Mouse (Mus musculus) E14TG2a.4 (cell line): ENCODE measurements around the gene Khnyn.

Experiments used
- H3K27me3 ChIP-seq: 2 replicates; pipeline ENCODE4 v1.6.1; 2014; ENCODE audit warnings: low read length, control low read depth; ENCODE audit not compliant: insufficient read depth
- H3K36me3 ChIP-seq: 2 replicates; pipeline ENCODE4 v1.6.1; 2014; ENCODE audit warnings: low read length, control low read depth; ENCODE audit not compliant: insufficient read depth
- H3K4me1 ChIP-seq: replicated peaks from 2 replicates; pipeline ENCODE4 v1.6.1; 2014; ENCODE audit warnings: low read depth, low read length, control low read depth
- H3K4me3 ChIP-seq: replicated peaks from 2 replicates; pipeline ENCODE4 v1.5.1; 2014; ENCODE audit warnings: mild to moderate bottlenecking, low read length
- H3K9me3 ChIP-seq: 2 replicates; pipeline ENCODE4 v1.6.1; 2014; ENCODE audit warnings: low read length, control low read depth
- CTCF ChIP-seq: conservative IDR thresholded peaks from 2 replicates; pipeline ENCODE4 v1.5.1; 2014; ENCODE audit warnings: low read length
- NANOG ChIP-seq: IDR thresholded peaks from 2 replicates; pipeline ENCODE4 v1.6.1; 2014; ENCODE audit warnings: borderline replicate concordance, low read length, mixed read lengths
- POU5F1 ChIP-seq: IDR thresholded peaks from 2 replicates; pipeline ENCODE4 v1.6.1; 2014; ENCODE audit warnings: low read length, borderline replicate concordance

Khnyn gene

DNA sequence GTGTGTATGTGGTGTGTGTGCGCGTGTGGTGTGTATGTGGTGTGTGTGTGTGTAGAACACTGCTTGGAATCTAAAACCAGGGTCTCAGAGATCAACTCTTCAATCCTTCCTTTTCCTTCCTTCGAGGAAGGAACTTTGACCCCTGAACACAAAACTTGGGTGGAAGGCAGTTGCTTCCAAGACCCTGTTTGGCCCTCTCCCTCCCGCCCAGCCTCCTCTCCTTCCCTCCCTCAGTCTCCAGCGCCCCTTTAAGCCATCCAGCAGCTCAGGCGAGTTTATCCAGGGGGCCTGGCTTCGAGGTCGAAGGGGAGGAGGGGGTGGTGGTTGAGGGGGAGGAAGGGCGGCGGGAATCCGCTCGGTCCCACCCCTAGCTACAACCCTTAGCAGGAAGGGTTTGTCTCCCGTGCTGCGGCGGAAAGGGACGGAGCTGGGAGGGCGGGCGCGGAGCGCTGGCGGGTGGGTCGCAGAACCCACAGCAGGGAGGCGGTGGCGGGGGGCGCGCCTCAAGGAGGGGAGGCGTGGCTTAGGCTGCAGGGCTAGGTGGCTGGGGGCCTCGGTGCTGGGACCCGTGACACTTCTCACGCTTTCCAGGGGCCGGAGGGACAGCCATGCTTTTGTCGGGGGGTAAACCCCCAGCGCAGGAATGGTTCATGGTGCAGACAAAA is 31.0 kb upstream of the Khnyn start, which contains the start of gene Nynrin:
Nynrin (plus strand) TSS at position 390 of the 665 bp plus-strand sequence.
- TF ChIP-seq POU5F1, result no peak
- no peak for TF ChIP-seq CTCF
- TF ChIP-seq NANOG, result no peak
- Histone ChIP-seq H3K4me3 (peak within 1 kb of the TSS; percentile 80), H3K9me3 (peaks cover 36% of the 10 kb centered on the region), H3K4me1 (peaks cover 69% of the 10 kb centered on the region), H3K36me3 (peaks cover 16% of the 10 kb centered on the region), H3K27me3 (no peaks in the 10 kb centered on the region)

DNA sequence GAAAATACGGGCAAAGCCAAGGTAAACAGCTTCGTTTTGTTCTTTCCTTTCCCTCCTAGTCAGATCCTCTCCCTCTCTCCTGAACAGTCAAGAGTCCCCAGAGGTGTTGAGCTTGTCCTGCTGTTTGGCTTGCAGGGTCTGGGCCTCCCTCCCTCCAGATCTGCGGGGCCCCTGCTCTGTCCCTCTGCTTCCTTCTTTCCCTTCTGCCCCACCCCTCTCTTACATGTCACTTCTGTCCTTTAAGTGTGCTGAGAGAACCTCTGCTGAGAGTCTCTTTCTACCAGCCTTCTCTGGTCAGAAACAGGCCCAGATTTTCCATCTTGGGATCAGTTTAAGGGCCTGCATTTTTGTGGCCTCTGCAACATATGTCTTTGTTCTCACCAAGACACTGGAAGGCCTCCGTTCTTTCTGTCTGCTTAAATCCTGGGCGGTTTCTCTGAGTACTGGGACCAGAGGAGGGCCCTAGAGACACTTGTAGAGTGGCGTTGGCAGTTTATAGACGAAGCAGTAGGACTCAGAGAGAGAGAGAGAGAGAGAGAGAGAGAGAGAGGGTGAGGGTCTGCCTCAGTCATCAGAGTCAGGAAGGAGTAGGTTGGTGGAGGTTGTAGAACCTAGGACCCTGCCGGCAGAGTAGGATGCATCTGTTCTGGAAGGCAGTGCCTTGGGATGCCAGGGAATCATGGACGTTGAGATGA is 30.2 kb upstream of the Khnyn start:
- peaks cover 69% of the 10 kb centered on the region for H3K4me1 ChIP-seq
- no peaks in the 10 kb centered on the region for H3K27me3 ChIP-seq
- TF ChIP-seq POU5F1, result no peak
- TF ChIP-seq NANOG, result no peak
- TF ChIP-seq CTCF, result no peak
- peaks cover 31% of the 10 kb centered on the region for H3K9me3 ChIP-seq
- peaks cover 20% of the 10 kb centered on the region for H3K36me3 ChIP-seq
- peak overlapping the region; percentile 80 for H3K4me3 ChIP-seq

DNA sequence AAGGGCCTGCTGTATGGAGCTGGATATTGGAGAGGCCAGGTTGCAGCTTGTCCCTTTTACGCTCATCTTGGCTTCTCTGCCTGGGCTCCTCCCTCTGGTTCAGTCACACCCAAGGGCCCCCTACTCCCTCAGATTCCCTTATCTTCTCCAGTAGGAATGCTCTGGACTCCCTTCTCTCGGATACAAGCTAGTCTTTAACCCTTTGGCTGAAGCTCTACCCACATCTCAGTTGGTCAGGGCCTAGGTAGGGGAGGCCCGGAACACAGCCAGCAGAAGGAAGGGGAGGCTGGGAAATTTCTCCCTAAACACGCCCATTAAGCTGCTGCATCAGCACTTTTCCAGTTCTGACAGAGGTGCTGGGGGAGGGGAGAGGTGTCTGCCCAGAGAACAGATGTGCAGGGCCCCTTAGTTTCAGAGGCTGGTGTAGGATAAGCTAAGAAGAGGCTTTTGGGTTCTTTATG is 29.6 kb upstream of the Khnyn start:
- peaks cover 69% of the 10 kb centered on the region for H3K4me1 ChIP-seq
- no peaks in the 10 kb centered on the region for H3K27me3 ChIP-seq
- peaks cover 20% of the 10 kb centered on the region for H3K36me3 ChIP-seq
- H3K9me3 ChIP-seq, result peaks cover 26% of the 10 kb centered on the region
- peak overlapping the region; percentile 80 for H3K4me3 ChIP-seq
- no peak for TF ChIP-seq NANOG
- no peak for TF ChIP-seq CTCF
- TF ChIP-seq POU5F1, result no peak

DNA sequence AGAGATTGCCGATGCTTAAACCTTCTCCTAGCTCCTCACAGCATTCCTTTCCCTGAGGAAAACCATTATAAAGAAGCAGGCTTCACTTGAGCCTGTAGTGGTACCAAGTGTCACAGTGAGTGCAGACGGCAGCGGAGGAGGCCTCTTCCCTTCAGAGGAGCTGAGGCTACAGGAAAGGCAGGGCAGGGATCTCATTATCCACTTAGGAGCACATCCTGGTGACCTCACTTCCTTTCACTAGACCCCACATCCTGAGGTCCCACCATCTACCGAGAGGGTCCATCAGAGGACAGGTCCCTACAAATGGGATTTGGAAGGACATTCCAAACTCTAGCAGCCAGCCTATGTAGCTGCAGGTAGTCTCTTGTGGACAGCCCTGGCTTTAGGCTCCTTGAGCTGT is 27.2 kb upstream of the Khnyn start:
- TF ChIP-seq CTCF (no peak), POU5F1 (no peak), NANOG (no peak)
- Histone ChIP-seq H3K27me3 (no peaks in the 10 kb centered on the region), H3K9me3 (peaks cover under 1% of the 10 kb centered on the region; the same call in 1 of the 2 replicates), H3K4me3 (no peak overlapping the region), H3K4me1 (peaks cover 69% of the 10 kb centered on the region), H3K36me3 (peaks cover 20% of the 10 kb centered on the region)

DNA sequence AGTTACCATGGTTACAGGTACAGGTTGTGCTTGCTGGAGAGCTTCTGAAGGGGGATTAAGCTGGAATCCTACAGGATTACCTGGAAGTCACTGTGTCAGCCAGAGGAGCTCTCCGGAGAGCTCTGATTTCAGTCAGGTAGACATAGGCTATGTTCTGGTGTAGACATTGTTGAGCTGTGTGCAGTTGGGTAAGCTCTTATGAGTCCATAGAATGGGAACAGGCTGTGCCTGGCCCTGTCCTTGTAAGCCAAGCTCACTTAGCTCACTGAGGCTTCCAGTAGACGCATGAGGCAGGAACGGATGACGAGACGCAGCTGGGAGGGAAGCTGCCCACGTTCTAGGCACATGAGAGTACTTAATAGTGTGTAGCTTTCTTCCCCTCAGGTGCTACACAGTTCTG is 22.6 kb upstream of the Khnyn start:
- peaks cover 53% of the 10 kb centered on the region for H3K4me1 ChIP-seq
- H3K4me3 ChIP-seq, result no peak overlapping the region
- H3K27me3 ChIP-seq, result no peaks in the 10 kb centered on the region
- peaks cover 47% of the 10 kb centered on the region for H3K36me3 ChIP-seq
- H3K9me3 ChIP-seq, result no peaks in the 10 kb centered on the region
- TF ChIP-seq CTCF, result no peak

DNA sequence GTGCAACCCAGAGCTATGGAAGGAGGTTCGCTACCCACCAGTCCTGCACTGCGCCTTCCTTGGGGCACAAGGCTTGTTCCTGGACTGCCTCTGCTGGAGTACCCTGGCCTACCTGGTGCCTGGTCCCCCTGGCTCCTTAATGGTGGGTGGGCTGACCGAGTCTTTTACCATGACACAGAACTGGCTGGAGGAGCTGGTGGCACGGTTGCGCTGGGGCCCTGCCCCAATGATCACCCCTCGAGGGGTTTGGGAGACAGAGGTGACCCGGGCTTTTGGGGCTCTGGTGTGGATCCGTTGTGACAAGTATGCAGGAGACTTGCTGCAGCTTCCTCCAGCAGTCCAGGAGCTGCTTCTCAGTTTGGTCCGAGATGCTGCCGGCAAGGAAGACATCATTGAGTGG is 21.8 kb upstream of the Khnyn start:
- peak overlapping the region; percentile 68 for H3K4me3 ChIP-seq
- H3K36me3 ChIP-seq, result peaks cover 39% of the 10 kb centered on the region
- no peaks in the 10 kb centered on the region for H3K9me3 ChIP-seq
- H3K4me1 ChIP-seq, result peaks cover 53% of the 10 kb centered on the region
- TF ChIP-seq POU5F1 (no peak), CTCF (no peak), NANOG (no peak)
- no peaks in the 10 kb centered on the region for H3K27me3 ChIP-seq

DNA sequence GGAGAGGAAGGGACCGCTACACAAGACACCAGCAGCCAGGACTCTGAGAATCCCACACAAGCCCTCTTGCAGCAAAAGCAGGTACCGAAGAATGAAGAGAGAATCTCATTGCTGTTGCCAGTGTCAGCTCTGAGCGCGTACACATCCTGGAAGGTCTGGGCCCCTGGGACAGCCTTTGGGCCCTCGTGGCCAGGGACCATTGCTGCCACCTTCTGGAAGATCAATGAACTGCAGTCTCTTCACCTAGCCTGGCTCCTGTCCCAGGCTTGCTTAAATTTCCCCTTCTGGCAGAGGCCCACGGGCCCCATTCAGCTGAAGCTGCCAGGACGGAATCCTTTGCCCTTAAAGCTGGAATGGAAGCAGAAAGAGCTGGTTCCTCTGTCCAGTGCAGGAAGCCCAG is 21.0 kb upstream of the Khnyn start:
- peaks cover 60% of the 10 kb centered on the region for H3K4me1 ChIP-seq
- TF ChIP-seq NANOG, result no peak
- peak; percentile 93 for TF ChIP-seq CTCF
- H3K4me3 ChIP-seq, result peak overlapping the region; percentile 68
- H3K27me3 ChIP-seq, result no peaks in the 10 kb centered on the region
- H3K9me3 ChIP-seq, result no peaks in the 10 kb centered on the region
- H3K36me3 ChIP-seq, result peaks cover 35% of the 10 kb centered on the region

DNA sequence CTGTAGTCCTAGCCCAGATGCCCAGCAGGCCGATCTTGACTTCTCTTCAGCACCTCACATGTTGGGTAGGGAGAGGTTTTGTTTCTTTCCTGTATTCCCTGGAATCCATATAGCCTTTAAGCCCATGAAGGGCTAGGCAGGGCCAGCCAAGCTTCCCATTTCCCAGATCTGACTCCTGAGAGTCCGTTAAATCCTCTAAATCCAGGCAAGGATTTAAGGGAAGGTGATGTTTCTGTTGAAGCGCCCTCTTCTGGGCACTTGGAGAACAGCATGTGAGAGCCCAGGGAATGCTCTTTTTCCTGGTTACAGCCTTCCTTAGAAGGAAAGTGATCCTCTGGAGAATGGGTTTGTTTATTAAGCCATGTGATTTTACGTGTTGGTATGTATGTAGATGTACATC is 17.8 kb upstream of the Khnyn start:
- 0 out of 2 replicates have a peak, but pooled peaks cover 3% of the 10 kb centered on the region for H3K9me3 ChIP-seq
- H3K27me3 ChIP-seq, result no peaks in the 10 kb centered on the region
- no peak overlapping the region for H3K4me3 ChIP-seq
- peaks cover 57% of the 10 kb centered on the region for H3K36me3 ChIP-seq
- TF ChIP-seq POU5F1, result no peak
- peak; percentile 97 for TF ChIP-seq CTCF
- H3K4me1 ChIP-seq, result peaks cover 72% of the 10 kb centered on the region
